28 mouse cellular contexts compared by ENCODE assay signal in genomic region chr1:171053305-171053704, GRCm38 (mm10). TPM values are rescaled to one million over a fixed set of nuclear protein-coding genes. Genes with fewer than 3 reads are reported as not detected.
"Had no signal": no experiment of that assay in that cellular context is flagged by ENCODE, and none has a peak within 500 bp of the region (broad histone marks: within the 10 kb centered on the region; RNA-seq: fewer than 3 reads in every experiment).

No protein-coding gene starts in this region.

- H3K27me3 ChIP-seq: heart, embryonic 12.5 days; hindbrain, embryonic 13.5 days; kidney, embryonic 15.5 days; liver, embryonic 12.5 days had no signal

- H3K9me3 ChIP-seq: heart, embryonic 10.5 days; heart, embryonic 12.5 days; hindbrain, embryonic 13.5 days; hindbrain, embryonic 15.5 days; kidney, embryonic 15.5 days; limb, embryonic 13.5 days; limb, embryonic 15.5 days; liver, embryonic 12.5 days had no signal

- ATAC-seq: hindbrain, postnatal 0 days; intestine, embryonic 16.5 days; liver, embryonic 12.5 days had no signal

- H3K27ac ChIP-seq: gastrocnemius, adult 2 months; heart, embryonic 10.5 days; hindbrain, embryonic 13.5 days; hindbrain, embryonic 15.5 days; hindbrain, postnatal 0 days; kidney, embryonic 15.5 days; kidney, postnatal 0 days; limb, embryonic 13.5 days; limb, embryonic 15.5 days; liver, embryonic 12.5 days had no signal

- H3K4me2 ChIP-seq: heart, embryonic 12.5 days; hindbrain, embryonic 13.5 days; hindbrain, embryonic 15.5 days; kidney, embryonic 15.5 days; limb, embryonic 13.5 days; limb, embryonic 15.5 days; liver, embryonic 12.5 days had no signal

- H3K4me3 ChIP-seq: gastrocnemius, adult 2 months; heart, embryonic 10.5 days; heart, embryonic 12.5 days; hindbrain, embryonic 13.5 days; hindbrain, embryonic 15.5 days; kidney, embryonic 15.5 days; limb, embryonic 13.5 days; limb, embryonic 15.5 days; liver, embryonic 12.5 days had no signal

- H3K36me3 ChIP-seq: heart, embryonic 10.5 days; heart, embryonic 12.5 days; hindbrain, embryonic 13.5 days; hindbrain, embryonic 15.5 days; kidney, embryonic 15.5 days; limb, embryonic 13.5 days; limb, embryonic 15.5 days; liver, embryonic 12.5 days had no signal

- H3K9ac ChIP-seq: heart, embryonic 12.5 days; hindbrain, embryonic 13.5 days; hindbrain, embryonic 15.5 days; kidney, embryonic 15.5 days; limb, embryonic 13.5 days; limb, embryonic 15.5 days; liver, embryonic 12.5 days had no signal

- DNase-seq: gastrocnemius, adult 2 months; gastrocnemius, postnatal 14 days; gastrocnemius, postnatal 36 days; heart, adult 18-20 months; heart, postnatal 10 days; kidney, adult 11 months; kidney, adult 2 months; kidney, adult 9 months; kidney, postnatal 14 days; kidney, postnatal 36 days; layer of hippocampus, adult 9-11 months; layer of hippocampus, postnatal 36 days; left cerebral cortex, postnatal 4 days had no signal

- H3K4me1 ChIP-seq: heart, embryonic 10.5 days; heart, embryonic 12.5 days; hindbrain, embryonic 13.5 days; hindbrain, embryonic 15.5 days; kidney, embryonic 15.5 days; limb, embryonic 13.5 days; limb, embryonic 15.5 days; liver, embryonic 12.5 days had no signal

RNA-seq across cellular contexts. Expression of gene Fcgr4, which starts 34.6 kb away (rescaled TPM):
- total RNA-seq: gastrocnemius, adult 2 months; gastrocnemius, postnatal 14 days; gastrocnemius, postnatal 36 days; heart, postnatal 10 days; hindbrain, postnatal 0 days; layer of hippocampus, postnatal 14 days; left cerebral cortex, adult 18-20 months; left cerebral cortex, postnatal 10 days; left cerebral cortex, postnatal 25 days; left cerebral cortex, postnatal 4 days had no signal
